Mouse (Mus musculus) neural tube, embryonic 14.5 days (tissue): ENCODE data around the gene Ttpal. TPM values are rescaled to one million over a fixed set of nuclear protein-coding genes. Genes with fewer than 3 reads are reported as not detected.

ENCODE experiments used
- ATAC-seq: fragments of 200-750 bp; cut with Nextera tagmentation; 2 replicates; pipeline ENCODE4 v1.8.0; 2017; ENCODE audit warnings: low read depth, mild to moderate bottlenecking, moderate TSS enrichment, moderate library complexity
- H3K27ac ChIP-seq: fragments of 300-500 bp; sonication (generic); 2 replicates; pipeline ENCODE4 v1.5.1; 2014; ENCODE audit warnings: low read depth, mild to moderate bottlenecking, control low read depth, low read length, moderate library complexity, mixed read lengths
- H3K27me3 ChIP-seq: fragments of 300-500 bp; sonication (generic); 2 replicates; pipeline ENCODE4 v1.6.1; 2014; ENCODE audit warnings: low read length; ENCODE audit not compliant: control insufficient read depth, insufficient read depth
- H3K36me3 ChIP-seq: fragments of 300-500 bp; sonication (generic); 2 replicates; pipeline ENCODE4 v1.6.1; 2014; ENCODE audit warnings: low read length, mixed read lengths; ENCODE audit not compliant: control insufficient read depth, insufficient read depth
- H3K4me1 ChIP-seq: fragments of 300-500 bp; sonication (generic); 2 replicates; pipeline ENCODE4 v1.6.1; 2014; ENCODE audit warnings: low read length; ENCODE audit not compliant: control insufficient read depth, insufficient read depth
- H3K4me2 ChIP-seq: fragments of 300-500 bp; sonication (generic); 2 replicates; pipeline ENCODE4 v1.6.1; 2014; ENCODE audit warnings: mild to moderate bottlenecking, low read depth, low read length, control low read depth
- H3K4me3 ChIP-seq: fragments of 300-500 bp; sonication (generic); 2 replicates; pipeline ENCODE4 v1.5.1; 2014; ENCODE audit warnings: low read depth, low read length, control low read depth, mixed read lengths
- H3K9ac ChIP-seq: fragments of 300-500 bp; sonication (generic); replicated peaks from 2 replicates; pipeline ENCODE4 v1.6.1; 2014; ENCODE audit warnings: low read depth, mild to moderate bottlenecking, control low read depth, low read length, mixed read lengths
- H3K9me3 ChIP-seq: fragments of 300-500 bp; sonication (generic); 2 replicates; pipeline ENCODE4 v1.6.1; 2016; ENCODE audit warnings: low read length; ENCODE audit not compliant: control insufficient read depth
- WGBS: fragments of 180-500 bp; shearing (Covaris S2); extraction: QIAGEN DNeasy Blood & Tissue Kit; methylation state at CpG from one replicate; pipeline ENCODE4 v1.1.7; 2014; 5-methylcytosine and 5-hydroxymethylcytosine counted together
- polyA plus RNA-seq: library from polyadenylated mRNA; unstranded; fragments of >200 nt; fragmentation: Nextera tagmentation; extraction: Ambion mirVana; gene quantifications from 2 replicates; pipeline ENCODE4 v1.2.1, GENCODE M21; 2014

Ttpal gene
- polyA plus RNA-seq, 1 experiment from 2014 or later: 45.5 TPM

- no peak for ATAC-seq
- H3K27me3 ChIP-seq: no peaks in the 10 kb centered on the region
- WGBS: 66% methylated on average over 4 of the region's 4 CpGs
- no peaks in the 10 kb centered on the region for H3K9me3 ChIP-seq
- no peak overlapping the region for H3K9ac ChIP-seq
- no peak overlapping the region for H3K4me3 ChIP-seq
- H3K36me3 ChIP-seq: no peaks in the 10 kb centered on the region
- peaks cover under 1% of the 10 kb centered on the region; the same call in 1 of the 2 replicates for H3K4me1 ChIP-seq
- H3K4me2 ChIP-seq: no peak overlapping the region
- no peak overlapping the region for H3K27ac ChIP-seq
Measured at GRCm38 (mm10) chr2:163597661-163598060, 4.5 kb upstream of the Ttpal start.

GRCm38 (mm10) chr2:163599226-163599625 is 2.9 kb upstream of the Ttpal start:
- Histone ChIP-seq H3K9ac (no peak overlapping the region), H3K9me3 (no peaks in the 10 kb centered on the region), H3K4me3 (no peak overlapping the region), H3K27ac (no peak overlapping the region), H3K36me3 (no peaks in the 10 kb centered on the region), H3K27me3 (no peaks in the 10 kb centered on the region), H3K4me2 (no peak overlapping the region), H3K4me1 (peaks cover 9% of the 10 kb centered on the region; the same call in 1 of the 2 replicates)
- 6% methylated on average over 1 of the region's 1 CpGs for WGBS
- no peak for ATAC-seq

GRCm38 (mm10) chr2:163601066-163601465 is 1.0 kb upstream of the Ttpal start:
- Histone ChIP-seq H3K36me3 (no peaks in the 10 kb centered on the region), H3K4me1 (peaks cover 9% of the 10 kb centered on the region; the same call in 1 of the 2 replicates), H3K9me3 (no peaks in the 10 kb centered on the region), H3K27me3 (no peaks in the 10 kb centered on the region), H3K4me3 (no peak overlapping the region), H3K9ac (no peak overlapping the region), H3K27ac (no peak overlapping the region), H3K4me2 (no peak overlapping the region)
- no peak for ATAC-seq
- 90% methylated on average over 7 of the region's 7 CpGs for WGBS

GRCm38 (mm10) chr2:163601712-163602100 is 408 bp upstream of the Ttpal start:
- Histone ChIP-seq H3K4me1 (peaks cover 9% of the 10 kb centered on the region; the same call in 1 of the 2 replicates), H3K4me3 (peak overlapping the region; percentile 72; the same call in 1 of the 2 replicates), H3K9me3 (no peaks in the 10 kb centered on the region), H3K4me2 (peak overlapping the region; percentile 92), H3K27ac (peak overlapping the region; percentile 88; the same call in 1 of the 2 replicates), H3K9ac (no peak overlapping the region; the same call in 1 of the 2 replicates), H3K36me3 (no peaks in the 10 kb centered on the region), H3K27me3 (no peaks in the 10 kb centered on the region)
- ATAC-seq: no peak
- 84% methylated on average over 7 of the region's 7 CpGs for WGBS

GRCm38 (mm10) chr2:163606161-163606560 is 4.0 kb downstream of the Ttpal start:
- WGBS: 91% methylated on average over 7 of the region's 7 CpGs
- ATAC-seq: no peak
- H3K27me3 ChIP-seq: no peaks in the 10 kb centered on the region

GRCm38 (mm10) chr2:163608008-163608407 is 5.9 kb downstream of the Ttpal start:
- no peak overlapping the region for H3K27ac ChIP-seq
- H3K9ac ChIP-seq: no peak overlapping the region
- no peaks in the 10 kb centered on the region for H3K27me3 ChIP-seq
- peaks cover 6% of the 10 kb centered on the region; the same call in 1 of the 2 replicates for H3K4me1 ChIP-seq
- no peaks in the 10 kb centered on the region for H3K9me3 ChIP-seq
- H3K36me3 ChIP-seq: peaks cover 12% of the 10 kb centered on the region
- WGBS: 93% methylated on average over 7 of the region's 7 CpGs
- ATAC-seq: no peak
- H3K4me3 ChIP-seq: no peak overlapping the region
- no peak overlapping the region for H3K4me2 ChIP-seq

More at GRCm38 (mm10) chr2:163606161-163606560, 4.0 kb downstream of the Ttpal start:
- no peak overlapping the region for H3K4me3 ChIP-seq
- no peak overlapping the region for H3K27ac ChIP-seq
- no peak overlapping the region for H3K9ac ChIP-seq
- no peak overlapping the region for H3K4me2 ChIP-seq
- peaks cover 9% of the 10 kb centered on the region; the same call in 1 of the 2 replicates for H3K4me1 ChIP-seq
- peaks cover 5% of the 10 kb centered on the region for H3K36me3 ChIP-seq
- H3K9me3 ChIP-seq: no peaks in the 10 kb centered on the region

- H3K9ac ChIP-seq: no peak overlapping the region
- no peak for ATAC-seq
- H3K27me3 ChIP-seq: no peaks in the 10 kb centered on the region
- no peak overlapping the region for H3K27ac ChIP-seq
- no peaks in the 10 kb centered on the region for H3K4me1 ChIP-seq
- 81% methylated on average over 12 of the region's 12 CpGs for WGBS
- H3K4me2 ChIP-seq: no peak overlapping the region
- peaks cover 20% of the 10 kb centered on the region for H3K36me3 ChIP-seq
- H3K9me3 ChIP-seq: no peaks in the 10 kb centered on the region
- H3K4me3 ChIP-seq: no peak overlapping the region
Measured at GRCm38 (mm10) chr2:163609281-163609975, 7.3 kb downstream of the Ttpal start.

GRCm38 (mm10) chr2:163611176-163611575 is 9.1 kb downstream of the Ttpal start:
- Histone ChIP-seq H3K9me3 (no peaks in the 10 kb centered on the region), H3K27ac (no peak overlapping the region), H3K9ac (no peak overlapping the region), H3K36me3 (peaks cover 35% of the 10 kb centered on the region), H3K4me1 (no peaks in the 10 kb centered on the region), H3K4me2 (no peak overlapping the region), H3K4me3 (no peak overlapping the region), H3K27me3 (no peaks in the 10 kb centered on the region)
- WGBS: 88% methylated on average over 9 of the region's 9 CpGs
- no peak for ATAC-seq

GRCm38 (mm10) chr2:163613206-163613605 is 11.1 kb downstream of the Ttpal start:
- ATAC-seq: no peak
- 96% methylated on average over 5 of the region's 5 CpGs for WGBS
- H3K9me3 ChIP-seq: no peaks in the 10 kb centered on the region
- no peaks in the 10 kb centered on the region for H3K4me1 ChIP-seq
- no peak overlapping the region for H3K4me3 ChIP-seq
- no peaks in the 10 kb centered on the region for H3K27me3 ChIP-seq
- peaks cover 31% of the 10 kb centered on the region for H3K36me3 ChIP-seq
- no peak overlapping the region for H3K4me2 ChIP-seq
- no peak overlapping the region for H3K9ac ChIP-seq
- H3K27ac ChIP-seq: no peak overlapping the region
